Mouse (Mus musculus) lung, adult 2 months (tissue): ENCODE results near the gene Ankrd17. TPM values are rescaled to one million over a fixed set of nuclear protein-coding genes. Genes with fewer than 3 reads are reported as not detected.

Source experiments
- DNase-seq: peaks from one replicate; pipeline ENCODE4 v3.0.0; 2022
- H3K4me1 ChIP-seq: fragments of 200-500 bp; 2 replicates; pipeline ENCODE4 v1.6.1; 2011; ENCODE audit warnings: low read length; ENCODE audit not compliant: control insufficient read depth, insufficient read depth
- H3K4me3 ChIP-seq: fragments of 200-500 bp; replicated peaks from 2 replicates; pipeline ENCODE3; 2011; ENCODE audit warnings: low read depth, mild to moderate bottlenecking, control low read depth, low read length; ENCODE audit errors: extremely low read depth
- CTCF ChIP-seq: fragments of 200-500 bp; IDR thresholded peaks from 2 replicates; pipeline ENCODE4 v1.5.1; 2011; ENCODE audit warnings: mild to moderate bottlenecking, low read length, control low read depth; ENCODE audit not compliant: insufficient read depth
- POLR2A ChIP-seq: fragments of 200-500 bp; IDR thresholded peaks from 2 replicates; pipeline ENCODE4 v1.6.1; 2011; ENCODE audit warnings: low read depth, mild to moderate bottlenecking, control low read depth, low read length, borderline replicate concordance; ENCODE audit errors: extremely low read depth
- WGBS: fragments of 180-500 bp; shearing (Covaris S2); methylation state at CpG from one replicate; pipeline ENCODE4 v1.1.7; 2018; 5-methylcytosine and 5-hydroxymethylcytosine counted together
- polyA plus RNA-seq: library from polyadenylated mRNA; depleted of rRNA; stranded (reverse); fragments of >200 nt; gene quantifications from 2 replicates; pipeline ENCODE4 v1.2.3, GENCODE M21; 2012; rRNA removed

The Ankrd17 gene
- 16.2 and 22.4 TPM in 2 replicates for polyA plus RNA-seq

- Histone ChIP-seq H3K4me3 (peak within 1 kb of the TSS; percentile 98), H3K4me1 (peaks cover 5% of the 10 kb centered on the region)
- DNase-seq: peak; percentile 90
- TF ChIP-seq POLR2A (peak; percentile 90; the same call in 1 of the 2 replicates), CTCF (no peak)
- under 1% methylated on average over 90 of the region's 104 CpGs for WGBS
Measured at GRCm38 (mm10) chr5:90366121-90367066, at the start of gene Ankrd17. Gene Ankrd17, minus strand, starts transcription at chr5:90366577.

DNA sequence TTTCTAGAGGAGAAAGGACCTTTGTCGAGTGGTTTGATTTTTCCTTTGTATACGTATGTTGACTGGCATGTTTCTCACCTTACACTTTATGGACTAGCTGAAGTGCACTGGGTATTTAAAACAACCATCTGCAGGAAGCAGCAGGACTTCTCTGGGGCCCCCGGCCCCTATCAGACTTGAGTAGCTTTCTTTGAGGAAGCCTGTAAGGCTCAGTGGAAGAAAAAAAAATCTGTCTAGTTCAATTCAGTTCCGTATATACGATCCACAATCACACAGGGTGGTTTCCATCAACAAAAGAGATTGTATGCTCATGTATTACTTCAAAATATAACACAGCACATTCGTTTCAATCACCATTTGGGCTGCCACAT, 48.5 kb upstream of the Ankrd17 start:
- Histone ChIP-seq H3K4me1 (no peaks in the 10 kb centered on the region), H3K4me3 (no peak overlapping the region)
- DNase-seq: no peak
- WGBS: 28% methylated on average over 6 of the region's 6 CpGs
- TF ChIP-seq POLR2A (no peak), CTCF (no peak)

DNA sequence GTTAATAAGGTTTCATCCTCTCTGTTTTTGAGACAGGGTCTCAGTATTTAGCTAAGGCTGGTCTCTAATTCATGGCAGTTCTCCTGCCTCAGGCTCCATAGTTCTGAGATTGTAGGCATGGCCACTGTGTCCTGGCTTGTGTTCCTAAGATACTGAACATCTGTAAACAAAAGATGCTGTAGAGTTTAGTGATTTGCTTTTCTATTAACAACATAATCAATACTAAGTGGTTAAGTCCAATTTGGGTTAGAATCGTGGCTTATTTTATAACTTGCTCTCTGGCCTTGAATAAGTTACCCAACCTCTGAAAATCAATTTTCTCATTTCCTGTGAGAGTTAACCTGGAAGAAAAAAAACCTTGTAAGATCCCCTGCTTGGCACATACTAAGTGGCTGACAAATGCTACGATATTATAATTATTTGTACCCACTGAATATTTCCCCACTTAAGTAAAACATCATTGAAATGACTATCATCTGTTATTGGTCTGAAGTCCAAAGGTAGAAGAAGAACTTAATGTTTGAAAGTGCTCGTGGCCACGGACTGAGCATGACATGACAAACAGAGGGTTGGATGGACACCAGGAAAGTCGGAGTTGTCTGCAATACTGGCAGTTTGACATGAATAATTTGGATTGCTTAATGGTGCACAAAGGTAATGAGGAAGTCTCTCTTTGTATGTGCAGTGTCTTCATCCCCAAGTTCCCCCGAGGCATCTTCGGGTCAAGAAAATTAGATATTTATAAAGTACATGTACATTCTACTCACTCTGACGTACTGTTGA, 48.0 kb upstream of the Ankrd17 start:
- TF ChIP-seq CTCF (no peak), POLR2A (no peak)
- no peak overlapping the region for H3K4me3 ChIP-seq
- DNase-seq: no peak
- H3K4me1 ChIP-seq: no peaks in the 10 kb centered on the region
- 68% methylated on average over 8 of the region's 8 CpGs for WGBS

GRCm38 (mm10) chr5:90405210-90405609, 38.8 kb upstream of the Ankrd17 start:
- Histone ChIP-seq H3K4me1 (no peaks in the 10 kb centered on the region), H3K4me3 (no peak overlapping the region)
- WGBS: 65% methylated on average over 4 of the region's 4 CpGs
- TF ChIP-seq CTCF (peak; percentile 43), POLR2A (no peak)
- DNase-seq: no peak

DNA sequence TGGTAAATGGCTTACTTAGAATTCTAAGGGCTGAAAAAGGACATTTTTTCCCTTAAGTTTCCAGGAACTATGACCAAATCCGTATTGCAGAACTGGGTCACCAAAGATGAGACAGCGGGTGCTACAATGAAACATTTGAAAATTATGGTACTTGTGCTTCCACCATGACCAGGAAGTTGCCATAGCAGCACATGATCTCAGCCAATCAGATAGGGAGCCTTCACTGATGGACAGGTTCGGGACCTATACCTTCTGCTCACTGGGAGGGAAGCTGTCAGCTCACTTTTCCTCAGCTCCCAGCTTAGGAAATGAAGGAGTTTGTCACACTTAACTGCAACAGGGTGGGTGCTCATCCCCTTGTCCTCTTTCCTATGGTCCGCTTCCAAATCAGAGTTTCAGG, 30.4 kb upstream of the Ankrd17 start:
- no peak for TF ChIP-seq POLR2A
- no peak for TF ChIP-seq CTCF
- Histone ChIP-seq H3K4me1 (no peaks in the 10 kb centered on the region), H3K4me3 (no peak overlapping the region)
- WGBS: 86% methylated on average over 4 of the region's 4 CpGs
- no peak for DNase-seq

GRCm38 (mm10) chr5:90394322-90394721, 27.9 kb upstream of the Ankrd17 start:
- Histone ChIP-seq H3K4me3 (no peak overlapping the region), H3K4me1 (no peaks in the 10 kb centered on the region)
- DNase-seq: no peak
- WGBS: 64% methylated on average over 4 of the region's 4 CpGs
- TF ChIP-seq POLR2A: no peak
- no peak for TF ChIP-seq CTCF

DNA sequence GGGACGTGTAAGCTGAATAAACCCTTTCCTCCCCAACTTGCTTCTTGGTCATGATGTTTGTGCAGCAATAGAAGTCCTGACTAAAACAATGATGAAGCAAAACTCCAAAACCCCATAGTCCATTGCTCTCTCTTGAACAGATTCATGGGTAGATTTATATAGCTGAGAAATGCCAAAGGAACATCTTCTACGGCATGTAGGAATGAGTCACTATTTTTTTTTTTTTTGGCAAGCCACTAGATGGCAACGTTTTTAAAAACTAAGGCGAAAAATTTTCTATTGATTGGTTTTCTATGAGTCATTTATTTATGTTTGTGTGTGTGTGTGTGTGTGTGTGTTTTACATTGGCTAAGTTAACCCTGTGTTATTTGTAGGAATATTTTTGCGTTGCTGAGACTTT, 27.4 kb upstream of the Ankrd17 start:
- TF ChIP-seq POLR2A (no peak), CTCF (no peak)
- Histone ChIP-seq H3K4me3 (no peak overlapping the region), H3K4me1 (no peaks in the 10 kb centered on the region)
- WGBS: 37% methylated on average over 5 of the region's 5 CpGs
- DNase-seq: no peak

GRCm38 (mm10) chr5:90383080-90383479, 16.7 kb upstream of the Ankrd17 start:
- Histone ChIP-seq H3K4me1 (0 out of 2 replicates have a peak, but pooled peaks cover 2% of the 10 kb centered on the region), H3K4me3 (no peak overlapping the region)
- TF ChIP-seq CTCF (peak; percentile 40), POLR2A (no peak)
- DNase-seq: no peak
- WGBS: 38% methylated on average over 1 of the region's 1 CpGs

- WGBS: 42% methylated on average over 4 of the region's 4 CpGs
- 0 out of 2 replicates have a peak, but pooled peaks cover 2% of the 10 kb centered on the region for H3K4me1 ChIP-seq
- DNase-seq: no peak
- H3K4me3 ChIP-seq: no peak overlapping the region
- no peak for TF ChIP-seq CTCF
- TF ChIP-seq POLR2A: no peak
Measured at GRCm38 (mm10) chr5:90381458-90381857, 15.1 kb upstream of the Ankrd17 start.
